25 mouse cellular contexts compared by ENCODE assay signal in genomic region chr5:38211691-38212090, GRCm38 (mm10). TPM values are rescaled to one million over a fixed set of nuclear protein-coding genes. Genes with fewer than 3 reads are reported as not detected.
DNase-seq lines count a peak whose midpoint lies in the region; ATAC-seq and TF ChIP-seq lines count a peak whose summit lies in the region.
"Had no signal": no experiment of that assay in that cellular context is flagged by ENCODE, and none has a peak within 500 bp of the region (broad histone marks: within the 10 kb centered on the region; RNA-seq: fewer than 3 reads in every experiment).

No protein-coding gene starts in this region.

- H3K4me2 ChIP-seq in lung, postnatal 0 days (replicated peaks; ENCODE audit: low read depth, low read length) = no peak overlapping the region
- H3K4me2 ChIP-seq: embryonic facial prominence, embryonic 12.5 days; hindbrain, embryonic 15.5 days; intestine, embryonic 15.5 days; limb, embryonic 13.5 days; liver, embryonic 13.5 days; lung, embryonic 15.5 days; stomach, embryonic 15.5 days had no signal

- H3K9ac ChIP-seq in lung, postnatal 0 days (replicated peaks; ENCODE audit: low read depth) = no peak overlapping the region
- H3K9ac ChIP-seq: embryonic facial prominence, embryonic 12.5 days; hindbrain, embryonic 15.5 days; intestine, embryonic 15.5 days; limb, embryonic 13.5 days; liver, embryonic 13.5 days; lung, embryonic 15.5 days; stomach, embryonic 15.5 days had no signal

- TF ChIP-seq CTCF in lung, postnatal 0 days (IDR thresholded peaks at IDR 0.05) = no peak

- H3K9me3 ChIP-seq in lung, postnatal 0 days (ENCODE audit: low read length) = no peaks in the 10 kb centered on the region
- H3K9me3 ChIP-seq: embryonic facial prominence, embryonic 12.5 days; hindbrain, embryonic 15.5 days; intestine, embryonic 15.5 days; limb, embryonic 13.5 days; liver, embryonic 13.5 days; lung, embryonic 15.5 days; stomach, embryonic 15.5 days had no signal

- no peak overlapping the region for H3K4me3 ChIP-seq in lung, postnatal 0 days (ENCODE audit: low read depth, low read length)
- H3K4me3 ChIP-seq: embryonic facial prominence, embryonic 12.5 days; hindbrain, embryonic 15.5 days; intestine, embryonic 15.5 days; limb, embryonic 13.5 days; liver, embryonic 13.5 days; lung, embryonic 15.5 days; myocyte; stomach, embryonic 15.5 days had no signal

- no peak for ATAC-seq in lung, postnatal 0 days
- peak; percentile 30; the same call in 1 of the 2 replicates for ATAC-seq in megakaryocyte, adult 5-6 weeks (ENCODE audit: poor library complexity, severe bottlenecking)
- no peak for ATAC-seq in CD4-positive, CD25-positive, alpha-beta regulatory T cell, adult 4 months
- ATAC-seq: intestine, embryonic 15.5 days; midbrain, embryonic 16.5 days had no signal

- intact Hi-C loops in left cerebral cortex, postnatal 25 days (cut with DNase I) = no loop called here

- DNase-seq in lung, postnatal 36 days = peak; percentile 10
- no peak for DNase-seq in lung, postnatal 0 days (ENCODE audit: low spot score)
- peak; percentile 18 for DNase-seq in spleen, adult 12 weeks (ENCODE audit: low spot score)
- no peak for DNase-seq in kidney, postnatal 14 days
- no peak for DNase-seq in cerebellum, adult 11-12 months
- DNase-seq in left cerebral cortex, postnatal 25 days (ENCODE audit: low spot score in 2 of 2) = no peak
- DNase-seq: adrenal gland, postnatal 14 days; cerebellum, adult 11 months; cerebellum, postnatal 14 days; gastrocnemius, postnatal 36 days; heart, postnatal 36 days; kidney, adult 8-10 months; kidney, postnatal 10 days; liver, embryonic 13.5 days; thymus, postnatal 25 days had no signal

- no peak overlapping the region for H3K27ac ChIP-seq in lung, postnatal 0 days (ENCODE audit: low read length)
- H3K27ac ChIP-seq: embryonic facial prominence, embryonic 12.5 days; hindbrain, embryonic 15.5 days; intestine, embryonic 15.5 days; limb, embryonic 13.5 days; liver, embryonic 13.5 days; lung, embryonic 15.5 days; stomach, embryonic 15.5 days had no signal

- no peak for TF ChIP-seq EP300 in lung, postnatal 0 days (IDR thresholded peaks at IDR 0.05)

- H3K4me1 ChIP-seq in lung, postnatal 0 days (ENCODE audit: insufficient read depth, low read depth, low read length) = no peaks in the 10 kb centered on the region
- H3K4me1 ChIP-seq: embryonic facial prominence, embryonic 12.5 days; hindbrain, embryonic 15.5 days; intestine, embryonic 15.5 days; limb, embryonic 13.5 days; lung, embryonic 15.5 days; stomach, embryonic 15.5 days had no signal

- peaks cover 25% of the 10 kb centered on the region for H3K36me3 ChIP-seq in lung, postnatal 0 days (ENCODE audit: insufficient read depth, low read length)

- 83% methylated on average over 8 of the region's 8 CpGs for WGBS in lung, postnatal 0 days

- no peaks in the 10 kb centered on the region for H3K27me3 ChIP-seq in lung, postnatal 0 days (replicated peaks; ENCODE audit: insufficient read depth, low read length)
- H3K27me3 ChIP-seq: embryonic facial prominence, embryonic 12.5 days; hindbrain, embryonic 15.5 days; intestine, embryonic 15.5 days; limb, embryonic 13.5 days; liver, embryonic 13.5 days; lung, embryonic 15.5 days; stomach, embryonic 15.5 days had no signal

RNA-seq across cellular contexts. Expression of gene Zbtb49, which starts 8.6 kb away (rescaled TPM):
- 6.7 and 7.4 TPM in 2 replicates for polyA plus RNA-seq in lung, postnatal 0 days (2015; fragmentation: Nextera tagmentation; extraction: Ambion mirVana)
- total RNA-seq in megakaryocyte, adult 5-6 weeks (2015) = 4.4 and 6.0 TPM in 2 replicates
- 4.0 and 7.7 TPM in 2 replicates for total RNA-seq in megakaryocyte, adult 5-6 weeks (2017)
- 10 to 100 TPM; 12.3 to 28.2 TPM for polyA plus RNA-seq in CD4-positive, CD25-positive, alpha-beta regulatory T cell, adult 4 months (2017; shearing (Covaris generic))
- 10 to 100 TPM; 16.0 to 22.7 TPM for total RNA-seq in left cerebral cortex, postnatal 25 days (2021)

RNA-seq across cellular contexts. Expression of gene Lyar, which starts 8.6 kb away (rescaled TPM):
- polyA plus RNA-seq in lung, postnatal 0 days (2015; fragmentation: Nextera tagmentation; extraction: Ambion mirVana) = 36.4 and 40.4 TPM in 2 replicates
- 27.6 and 33.7 TPM in 2 replicates for total RNA-seq in megakaryocyte, adult 5-6 weeks (2015)
- 28.1 and 45.1 TPM in 2 replicates for total RNA-seq in megakaryocyte, adult 5-6 weeks (2017)
- 10 to 100 TPM; 29.2 to 41.5 TPM for polyA plus RNA-seq in CD4-positive, CD25-positive, alpha-beta regulatory T cell, adult 4 months (2017; shearing (Covaris generic))
- total RNA-seq in left cerebral cortex, postnatal 25 days (2021) = 10 to 100 TPM; 11.0 to 11.9 TPM

RNA-seq across cellular contexts. Expression of gene Tmem128, which starts 48.3 kb away (rescaled TPM):
- 94.7 and 113 TPM in 2 replicates for polyA plus RNA-seq in lung, postnatal 0 days (2015; fragmentation: Nextera tagmentation; extraction: Ambion mirVana)
- 95.8 and 96.8 TPM in 2 replicates for total RNA-seq in megakaryocyte, adult 5-6 weeks (2015)
- total RNA-seq in megakaryocyte, adult 5-6 weeks (2017) = 32.3 and 34.5 TPM in 2 replicates
- polyA plus RNA-seq in CD4-positive, CD25-positive, alpha-beta regulatory T cell, adult 4 months (2017; shearing (Covaris generic)) = 10 to 100 TPM; 88.0 to 91.9 TPM
- 10 to 100 TPM; 35.8 to 37.4 TPM for total RNA-seq in left cerebral cortex, postnatal 25 days (2021)

RNA-seq across cellular contexts. Expression of gene Nsg1, which starts 52.0 kb away (rescaled TPM):
- polyA plus RNA-seq in lung, postnatal 0 days (2015; fragmentation: Nextera tagmentation; extraction: Ambion mirVana) = 53.0 and 53.7 TPM in 2 replicates
- 0.39 TPM in 1 of 2 replicates, not detected in the other for total RNA-seq in megakaryocyte, adult 5-6 weeks (2015)
- 1.2 TPM in 1 of 2 replicates, not detected in the other for total RNA-seq in megakaryocyte, adult 5-6 weeks (2017)
- polyA plus RNA-seq in CD4-positive, CD25-positive, alpha-beta regulatory T cell, adult 4 months (2017; shearing (Covaris generic)) = under 1 TPM in 1 of 2 experiments, not detected in 1; 0.52 TPM
- total RNA-seq in left cerebral cortex, postnatal 25 days (2021) = 100 to 1,000 TPM; 449 to 509 TPM

Comparison
In these comparisons a context has a peak if more than half of its experiments do, and no peak if none do; other contexts are left out.
1. DNase-seq: peak in lung, postnatal 36 days (single experiment) and spleen, adult 12 weeks (single experiment); none in lung, postnatal 0 days (single experiment), kidney, postnatal 14 days (single experiment), cerebellum, adult 11-12 months (single experiment) and left cerebral cortex, postnatal 25 days (0 of 2).